Mouse (Mus musculus) stomach, postnatal 0 days (tissue): ENCODE results near the gene Pitpnm3.

Source experiments
- CTCF ChIP-seq: IDR thresholded peaks from 2 replicates; pipeline ENCODE4 v1.5.1; 2016; ENCODE audit warnings: antibody characterized with exemption, low read depth, mild to moderate bottlenecking, moderate library complexity
- EP300 ChIP-seq: optimal IDR thresholded peaks from 2 replicates; pipeline ENCODE3; 2016; ENCODE audit warnings: antibody characterized with exemption

DNA sequence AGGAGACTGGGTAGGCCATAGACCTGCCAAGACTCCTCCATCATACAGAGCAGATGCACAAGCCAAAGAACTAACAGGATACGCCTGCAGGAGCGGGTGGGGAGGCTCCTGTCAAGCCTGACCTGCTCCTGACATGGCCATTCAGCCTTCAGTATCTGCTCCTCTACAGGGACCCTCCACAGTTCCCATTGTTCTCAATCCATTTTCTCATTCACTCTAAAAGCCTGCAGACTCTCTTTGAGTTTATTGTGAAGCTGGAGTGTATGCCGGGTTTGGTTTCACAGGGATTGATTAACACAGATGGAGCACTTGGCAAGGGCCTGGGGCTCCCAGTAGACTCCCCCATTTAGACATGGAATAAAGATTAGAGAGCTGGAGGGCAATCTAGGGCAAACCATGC, 12.3 kb upstream of the Pitpnm3 start:
- TF ChIP-seq CTCF (no peak), EP300 (no peak)
